Mouse (Mus musculus): ENCODE data around the gene Rfx3.
A peak's percentile ranks its signal among the peaks of the same experiment; 100 is the strongest.

Gene Rfx3

DNA sequence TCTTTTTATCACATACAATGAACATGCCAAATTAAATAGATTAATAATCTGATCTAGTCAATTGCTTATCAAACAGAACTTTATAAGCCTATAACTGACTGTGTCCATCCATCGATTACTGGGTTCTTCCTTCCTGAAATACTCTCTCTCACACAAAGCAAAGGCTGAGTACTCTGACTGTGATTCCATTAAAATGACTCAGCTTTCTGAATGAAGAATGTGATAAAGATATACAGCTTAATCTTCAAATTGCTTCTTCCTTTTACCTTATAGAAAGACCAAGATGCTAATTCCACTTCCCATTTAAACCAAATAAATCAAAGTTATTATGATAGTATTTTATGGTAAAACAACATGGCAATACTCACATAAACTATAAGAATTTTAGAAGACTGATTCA lies 105.8 kb downstream of the Rfx3 start:
- no peak for DNase-seq (ENCODE audit: low read depth)

- peak; percentile 14 for DNase-seq (ENCODE audit: low read depth)
Measured at GRCm38 (mm10) chr19:27904655-27905054, 106.3 kb downstream of the Rfx3 start.

- DNase-seq (ENCODE audit: low read depth), result no peak
Measured at GRCm38 (mm10) chr19:27904209-27904608, 106.8 kb downstream of the Rfx3 start.

DNA sequence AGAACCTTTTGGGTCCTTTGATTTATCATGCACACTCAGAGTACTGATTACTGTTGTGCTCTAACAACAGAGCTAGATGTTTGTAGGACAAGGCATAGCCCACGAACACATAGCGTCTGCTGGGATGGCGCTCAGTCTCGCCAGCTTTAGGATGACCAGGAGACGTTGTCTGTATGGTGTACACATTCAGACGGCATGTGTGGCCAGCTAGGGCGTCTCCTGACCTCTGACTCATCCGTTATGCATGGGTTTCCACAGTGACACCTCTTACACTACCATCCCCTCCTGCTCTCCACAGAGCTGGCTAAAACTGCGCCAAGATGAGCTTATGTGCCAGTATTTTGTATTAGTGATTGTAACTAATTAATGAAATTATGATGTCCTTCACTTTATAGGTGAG lies 108.4 kb downstream of the Rfx3 start:
- no peak for DNase-seq (ENCODE audit: low read depth)

DNA sequence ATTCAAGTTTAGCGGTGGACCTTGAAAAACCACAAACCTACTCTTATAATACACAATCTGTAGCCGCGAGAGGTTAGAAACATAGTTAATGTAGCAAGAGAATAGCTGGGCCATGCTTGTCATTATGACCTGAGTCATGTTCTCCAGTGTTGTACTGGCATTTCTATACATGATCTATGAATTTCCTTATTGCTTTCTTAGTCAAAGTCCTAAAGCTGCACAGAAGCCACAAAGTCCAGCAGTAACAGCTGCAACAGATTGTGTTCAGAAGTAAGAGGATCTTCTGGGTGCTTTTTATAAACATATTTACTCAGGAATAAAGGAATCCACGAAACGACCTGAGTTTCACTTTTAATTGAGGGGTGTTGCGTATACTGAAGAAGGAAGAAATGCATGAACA lies 109.3 kb downstream of the Rfx3 start:
- DNase-seq (ENCODE audit: low read depth), result no peak

DNA sequence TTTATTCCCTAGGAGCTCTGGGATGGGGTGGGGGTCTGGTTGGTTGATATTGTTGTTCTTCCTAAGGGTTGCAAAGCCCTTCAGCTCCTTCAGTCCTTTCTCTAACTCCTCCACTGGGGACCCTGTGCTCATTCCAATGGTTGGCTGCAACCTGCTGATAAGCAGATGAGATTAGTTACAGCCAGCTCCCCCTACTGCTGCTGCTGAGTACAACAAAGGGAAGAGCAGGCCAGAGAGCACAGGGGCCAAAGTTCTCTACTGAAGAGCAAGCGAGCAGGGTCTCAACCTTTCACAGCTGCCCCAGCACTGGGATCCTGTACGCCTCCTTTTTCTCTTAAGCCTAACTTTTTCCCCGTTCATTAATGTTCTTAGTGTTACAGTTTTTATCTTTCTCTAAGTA lies 126.4 kb downstream of the Rfx3 start:
- DNase-seq (ENCODE audit: low read depth), result peak; percentile 7

DNA sequence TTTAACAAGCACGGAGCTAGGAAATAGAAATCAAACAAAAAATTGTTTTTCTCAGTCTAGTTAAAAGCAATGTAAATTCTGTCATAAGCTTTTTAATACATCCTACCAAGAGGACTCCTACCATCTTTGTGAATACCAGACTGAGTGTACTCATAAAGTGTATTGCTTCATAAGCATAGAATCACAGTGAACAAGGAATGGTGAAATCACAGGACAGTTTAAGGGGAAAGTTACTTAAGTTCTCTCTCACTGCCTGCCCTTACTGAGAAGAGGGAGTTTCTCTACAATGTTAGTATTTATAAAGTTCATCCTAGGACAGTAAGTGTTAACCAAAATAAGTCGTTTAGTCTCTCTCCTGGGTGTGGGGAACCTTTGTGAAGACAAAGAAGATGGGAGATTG lies 133.5 kb downstream of the Rfx3 start:
- no peak for DNase-seq (ENCODE audit: low read depth)

- DNase-seq (ENCODE audit: low read depth), result no peak
Measured at GRCm38 (mm10) chr19:27870794-27871193, 140.2 kb downstream of the Rfx3 start.

DNA sequence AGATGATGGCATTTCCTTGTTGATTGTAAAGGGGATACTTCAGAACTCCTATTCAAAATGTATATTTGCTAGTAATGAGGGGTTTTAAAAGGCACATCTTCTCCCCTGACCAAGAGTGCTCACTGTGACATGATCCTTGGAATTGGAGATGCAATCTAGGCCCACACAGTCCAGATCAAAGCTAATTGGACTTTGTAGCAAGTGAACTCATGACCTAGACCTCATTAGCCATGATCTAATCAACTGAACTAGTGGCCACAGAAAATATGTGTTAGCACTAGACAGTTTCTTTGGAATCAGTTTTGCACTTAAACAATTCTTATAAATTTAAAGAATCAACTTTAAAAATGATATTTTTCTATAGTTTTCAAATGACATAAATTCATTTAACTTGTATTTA lies 151.3 kb downstream of the Rfx3 start:
- DNase-seq (ENCODE audit: low read depth), result no peak

- DNase-seq (ENCODE audit: low read depth), result no peak
Measured at GRCm38 (mm10) chr19:27848946-27849345, 162.0 kb downstream of the Rfx3 start.

DNA sequence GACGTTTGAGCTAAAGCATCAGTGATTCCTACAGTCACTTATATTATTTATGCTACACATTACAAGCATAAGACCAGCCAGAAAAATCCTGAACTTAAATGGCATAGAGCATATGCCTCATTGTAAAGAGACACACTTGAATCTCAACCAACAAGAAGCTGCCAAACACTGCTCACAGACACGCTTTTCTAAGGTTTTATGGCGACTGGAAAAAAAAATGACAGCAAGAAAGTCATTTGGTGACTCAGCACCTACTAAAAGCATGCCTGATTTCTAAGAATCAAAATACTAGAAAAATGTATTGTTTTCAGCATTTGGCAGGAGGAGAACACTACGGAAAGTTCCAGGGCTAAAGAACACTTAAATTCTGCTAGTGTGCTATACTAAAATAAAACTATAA lies 163.9 kb downstream of the Rfx3 start:
- no peak for DNase-seq (ENCODE audit: low read depth)

DNA sequence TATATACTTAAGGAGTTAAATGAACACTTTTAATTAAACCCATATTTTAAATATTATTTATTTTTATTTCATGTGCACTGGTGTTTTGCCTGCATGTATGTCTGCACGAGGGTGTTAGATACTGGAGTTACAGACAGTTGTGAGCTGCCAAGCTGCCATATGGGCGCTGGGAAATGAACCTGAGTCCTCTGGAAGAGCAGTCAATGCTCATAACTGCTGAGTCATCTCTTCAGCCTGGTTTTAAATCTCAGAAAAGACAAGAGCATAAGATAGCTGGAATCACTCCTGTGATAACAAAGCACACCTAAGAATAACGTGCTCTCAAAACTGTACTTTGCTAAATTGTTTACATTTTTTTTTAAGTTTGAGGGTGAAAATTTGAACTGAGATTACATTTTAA lies 172.3 kb downstream of the Rfx3 start:
- no peak for DNase-seq (ENCODE audit: low read depth)

DNA sequence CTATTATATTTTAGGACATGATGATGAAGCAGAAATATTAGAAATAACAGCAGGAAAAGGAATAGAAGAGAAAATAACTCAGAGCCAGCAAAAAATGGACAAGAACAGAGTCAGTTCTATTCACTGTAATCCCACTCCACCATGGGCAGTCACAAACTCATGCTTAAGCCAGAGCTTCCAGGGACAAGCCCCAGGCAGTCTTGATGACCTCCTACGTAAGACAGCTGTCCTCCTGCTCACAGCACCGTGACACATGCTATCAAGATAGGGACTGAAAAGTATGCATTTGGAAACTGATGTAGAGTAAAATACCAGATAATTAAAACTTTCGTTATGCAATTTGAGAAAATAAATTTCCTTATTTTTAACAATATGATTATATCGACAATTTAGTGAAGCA lies 172.9 kb downstream of the Rfx3 start:
- no peak for DNase-seq (ENCODE audit: low read depth)

DNA sequence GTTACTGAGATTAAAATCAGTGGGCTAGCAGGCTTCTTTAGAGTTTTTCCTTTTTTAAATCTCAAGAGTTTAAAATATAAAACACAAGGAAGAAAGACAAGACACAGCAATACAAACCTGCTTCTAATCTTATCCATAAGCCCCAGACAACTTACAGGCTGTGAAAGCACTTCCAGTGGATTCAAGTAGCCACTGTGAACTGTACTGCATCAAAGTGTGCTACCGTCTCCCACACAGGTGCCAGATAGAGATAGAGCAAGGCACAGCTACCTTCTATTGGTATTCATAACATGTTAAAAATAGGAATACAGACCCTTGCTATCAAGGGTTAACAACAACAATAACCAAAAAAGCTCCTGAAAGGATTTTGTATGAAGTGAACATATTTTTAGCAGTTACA lies 178.5 kb downstream of the Rfx3 start:
- no peak for DNase-seq (ENCODE audit: low read depth)

DNA sequence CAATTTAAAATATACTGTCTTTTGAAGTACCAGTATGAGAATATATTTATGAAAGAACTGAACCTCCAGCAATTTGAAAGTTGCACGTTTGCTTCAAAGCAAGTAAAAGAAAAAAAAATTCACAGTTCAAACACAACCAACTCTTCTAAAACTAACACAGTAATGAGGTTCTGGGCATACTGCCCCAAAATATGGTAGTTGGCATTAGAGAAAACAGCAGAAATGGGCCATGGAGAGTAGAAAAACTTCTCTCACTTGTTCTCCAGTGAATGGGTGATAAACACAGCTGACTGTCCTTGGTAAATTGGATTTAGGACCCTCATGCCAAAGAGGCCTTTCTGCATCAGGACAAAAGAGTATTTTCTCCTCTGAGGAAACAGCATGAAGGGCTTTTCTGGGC lies 182.7 kb downstream of the Rfx3 start:
- DNase-seq (ENCODE audit: low read depth), result no peak

- no peak for DNase-seq (ENCODE audit: low read depth)
Measured at GRCm38 (mm10) chr19:27817661-27818060, 193.3 kb downstream of the Rfx3 start.

DNA sequence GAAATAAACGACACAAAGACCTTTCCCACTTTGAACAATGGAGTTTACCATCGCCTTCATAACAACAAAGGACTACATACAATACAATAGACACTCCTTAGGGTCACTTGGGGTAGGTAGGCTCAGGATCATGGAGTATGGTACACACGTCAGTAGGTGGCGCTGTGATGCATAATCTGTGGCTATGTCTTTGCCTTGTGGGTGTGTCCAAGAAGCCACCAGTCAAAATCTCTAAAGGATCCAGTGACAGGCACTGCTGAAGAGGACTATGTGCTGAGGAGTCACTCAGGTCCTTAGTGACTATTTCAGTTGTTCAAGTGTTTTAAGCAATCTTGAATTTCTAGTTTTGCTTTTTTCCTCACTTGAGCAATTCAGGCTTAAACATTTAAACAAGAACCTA lies 230.9 kb downstream of the Rfx3 start:
- DNase-seq (ENCODE audit: low read depth), result peak; percentile 22

DNA sequence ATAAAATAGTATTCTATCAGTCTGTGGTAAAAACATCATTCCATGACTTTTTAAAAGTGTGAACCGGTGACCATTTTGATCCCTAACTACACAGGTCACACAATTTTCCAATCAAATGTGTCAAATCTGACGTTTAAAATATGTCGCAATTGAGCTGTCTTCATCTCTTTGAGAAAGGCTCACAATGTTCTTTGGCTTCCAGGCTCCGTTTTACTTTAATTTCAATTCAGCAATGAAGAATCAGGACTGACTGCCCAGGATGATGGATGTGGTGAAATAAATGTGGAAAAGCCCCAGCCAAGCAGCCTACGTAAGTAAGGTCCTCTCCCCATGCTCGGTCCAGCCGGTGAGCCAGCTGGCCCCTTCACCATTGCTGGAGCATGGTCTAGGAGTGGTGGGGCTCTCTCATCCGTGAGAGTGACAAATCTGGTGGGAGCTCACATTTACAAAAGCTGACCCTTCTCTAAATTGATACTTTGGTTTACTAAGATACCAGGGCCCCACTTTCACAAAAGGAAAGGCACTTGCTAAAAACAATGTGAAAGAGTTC lies 240.2 kb downstream of the Rfx3 start:
- DNase-seq (ENCODE audit: low read depth), result no peak

- DNase-seq (ENCODE audit: low read depth), result no peak
Measured at GRCm38 (mm10) chr19:27768444-27768843, 242.5 kb downstream of the Rfx3 start.

DNA sequence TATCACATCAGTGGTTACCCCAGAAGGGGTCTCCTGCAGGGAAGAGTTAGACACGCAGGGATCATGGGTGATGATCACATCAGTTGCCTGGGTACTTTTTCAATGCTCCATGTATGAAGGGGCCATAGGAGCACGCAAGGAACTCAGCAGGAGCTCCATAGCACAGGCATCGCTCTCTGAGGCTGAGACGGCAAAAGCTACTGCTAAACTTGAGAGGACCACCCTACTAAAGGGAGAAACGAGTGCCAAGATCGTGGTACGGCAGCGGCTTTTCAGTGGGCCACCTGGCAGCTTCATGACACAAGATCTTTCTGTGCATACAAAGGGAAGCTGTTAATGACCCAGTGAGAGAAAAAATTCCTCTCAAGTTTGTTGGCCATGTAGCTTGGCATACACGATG lies 250.7 kb downstream of the Rfx3 start:
- DNase-seq (ENCODE audit: low read depth), result no peak

DNA sequence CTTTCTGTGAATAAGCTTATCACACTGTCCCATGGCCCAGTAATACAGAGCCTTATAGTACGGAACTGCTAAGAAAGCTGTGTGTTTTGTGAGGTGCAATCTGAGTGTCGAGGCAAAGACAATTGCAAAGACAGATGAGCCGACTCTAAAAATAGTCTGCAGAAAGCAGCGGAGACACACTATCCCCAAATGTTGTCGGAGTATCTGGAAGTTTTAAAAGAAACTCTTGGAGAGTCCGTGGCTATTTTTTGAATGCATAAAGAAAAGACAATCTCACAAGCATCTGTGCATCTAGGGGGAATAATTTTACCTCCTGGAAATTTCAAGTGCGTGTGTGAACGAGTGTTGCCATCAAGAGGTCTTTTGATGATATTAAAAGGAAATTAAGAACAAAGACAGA lies 251.6 kb downstream of the Rfx3 start:
- DNase-seq (ENCODE audit: low read depth), result no peak

GRCm38 (mm10) chr19:27747301-27747700 lies 263.7 kb downstream of the Rfx3 start:
- DNase-seq (ENCODE audit: low read depth), result no peak

DNA sequence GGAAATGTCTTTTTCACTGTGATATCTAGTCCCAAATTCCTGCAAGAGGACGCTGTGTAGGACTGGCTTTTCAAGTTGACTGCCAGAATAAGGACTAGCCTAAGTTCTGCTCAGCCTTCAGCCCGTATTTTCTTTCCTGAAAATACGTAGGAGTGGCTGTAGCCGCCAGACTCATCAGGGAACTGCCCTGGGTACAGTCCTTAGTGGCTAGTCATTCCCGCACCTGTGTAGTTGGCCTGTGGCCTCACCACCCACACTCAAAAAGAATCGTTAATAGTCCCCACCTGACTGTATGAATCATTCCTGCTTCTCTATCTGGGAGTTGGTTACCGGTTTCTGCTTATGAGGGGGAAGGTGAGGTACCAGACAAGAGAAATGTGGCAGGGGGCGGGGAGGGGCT lies 272.1 kb downstream of the Rfx3 start:
- no peak for DNase-seq (ENCODE audit: low read depth)

- no peak for DNase-seq (ENCODE audit: low read depth)
Measured at GRCm38 (mm10) chr19:27736571-27736970, 274.4 kb downstream of the Rfx3 start.

DNA sequence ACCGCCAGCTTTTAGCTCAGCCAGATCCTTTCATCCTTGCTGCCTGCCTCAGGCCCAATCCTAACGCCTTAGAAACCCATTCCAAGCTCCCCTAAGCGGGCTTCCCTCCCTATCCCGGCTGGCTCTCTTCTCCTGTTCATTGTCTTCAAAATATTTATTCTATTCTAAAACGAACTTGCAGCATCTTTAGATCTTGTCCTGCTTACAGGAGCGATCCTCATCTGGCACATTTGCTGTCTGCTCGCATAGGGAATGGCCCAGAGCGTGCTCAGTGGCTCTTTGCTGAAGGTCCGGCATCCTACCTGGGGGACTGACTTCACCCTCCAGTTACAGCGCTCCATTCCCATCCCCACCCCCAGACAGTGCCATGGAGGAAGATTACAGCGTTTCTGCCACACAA lies 292.0 kb downstream of the Rfx3 start:
- DNase-seq (ENCODE audit: low read depth), result no peak

All from 416B (cell line).